Mouse (Mus musculus) erythroblast, embryonic 14.5 days (primary cell): ENCODE results near the gene Aqp1. TPM values are rescaled to one million over a fixed set of nuclear protein-coding genes. Genes with fewer than 3 reads are reported as not detected.

ENCODE experiments used
- H3K27me3 ChIP-seq: 2 replicates; pipeline ENCODE4 v1.6.1; 2012; ENCODE audit warnings: inconsistent platforms; ENCODE audit not compliant: control insufficient read depth
- H3K36me3 ChIP-seq: 2 replicates; pipeline ENCODE4 v1.6.1; 2012; ENCODE audit warnings: mild to moderate bottlenecking, inconsistent platforms; ENCODE audit not compliant: control insufficient read depth
- H3K4me1 ChIP-seq: 2 replicates; pipeline ENCODE4 v1.6.1; 2012; ENCODE audit warnings: inconsistent platforms; ENCODE audit not compliant: control insufficient read depth
- H3K4me3 ChIP-seq: replicated peaks from 2 replicates; pipeline ENCODE3; 2012; ENCODE audit warnings: moderate library complexity, mild to moderate bottlenecking, inconsistent platforms
- H3K9me3 ChIP-seq: 2 replicates; pipeline ENCODE4 v1.6.1; 2012; ENCODE audit warnings: low read length, inconsistent platforms, mixed read lengths; ENCODE audit not compliant: control insufficient read depth
- GATA1 ChIP-seq: IDR thresholded peaks from 2 replicates; pipeline ENCODE4 v1.6.1; 2012; ENCODE audit warnings: low read length, inconsistent platforms, mixed read lengths
- TAL1 ChIP-seq: IDR thresholded peaks from 3 replicates; pipeline ENCODE4 v1.6.1; 2012; ENCODE audit warnings: low read length, inconsistent platforms, mixed read lengths
- polyA plus RNA-seq: library from polyadenylated mRNA; stranded (reverse); fragments of >175 nt; gene quantifications from 2 replicates; pipeline ENCODE4 v1.2.3, GENCODE M21; 2012

Aqp1 gene
- polyA plus RNA-seq, 1 experiment = 7.5 TPM

DNA sequence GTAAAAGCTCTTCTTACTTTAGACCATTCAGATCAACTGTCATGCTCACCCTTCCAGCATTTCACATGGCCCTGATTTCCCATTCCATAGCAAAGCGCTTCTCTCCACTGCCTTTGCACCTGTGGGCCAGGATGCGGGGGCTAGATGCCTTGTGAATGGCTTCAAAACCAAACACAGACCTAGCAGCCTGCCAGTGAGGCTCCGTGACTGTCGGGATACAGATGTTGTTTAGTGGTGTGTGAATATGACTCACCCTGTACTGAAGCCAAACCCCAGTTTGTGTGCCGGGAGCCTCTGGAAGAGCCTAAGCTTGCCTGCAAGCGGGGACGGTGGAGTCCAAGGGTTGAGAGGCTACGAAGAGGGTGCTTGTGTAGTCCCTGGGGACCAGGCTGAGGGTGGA, 21.6 kb upstream of the Aqp1 start:
- no peaks in the 10 kb centered on the region for H3K9me3 ChIP-seq
- peaks cover 58% of the 10 kb centered on the region for H3K4me1 ChIP-seq
- H3K27me3 ChIP-seq = no peaks in the 10 kb centered on the region
- TF ChIP-seq GATA1 = no peak
- TF ChIP-seq TAL1 = no peak
- no peak overlapping the region for H3K4me3 ChIP-seq
- H3K36me3 ChIP-seq = no peaks in the 10 kb centered on the region

DNA sequence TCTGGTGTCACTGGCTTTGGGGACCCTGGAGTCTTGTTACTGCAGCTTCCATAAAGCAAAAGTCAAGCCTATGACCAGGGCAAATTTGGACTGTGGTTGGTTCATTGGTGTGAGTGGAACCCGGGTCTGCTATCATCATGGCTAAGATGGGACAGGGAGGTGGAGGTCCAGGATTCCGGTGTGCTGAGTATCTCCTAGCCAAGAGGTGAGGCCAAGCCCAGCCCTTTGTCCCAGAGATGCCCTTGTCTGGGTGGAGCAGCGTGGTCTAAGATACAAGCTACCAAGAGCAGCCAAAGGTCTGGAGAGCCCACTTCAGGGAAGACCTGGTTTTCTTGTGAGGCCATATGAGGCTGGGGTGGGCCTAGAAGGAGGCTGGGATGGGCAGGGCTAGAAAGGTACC, 17.6 kb upstream of the Aqp1 start:
- no peaks in the 10 kb centered on the region for H3K9me3 ChIP-seq
- no peaks in the 10 kb centered on the region for H3K36me3 ChIP-seq
- peaks cover 75% of the 10 kb centered on the region for H3K4me1 ChIP-seq
- TF ChIP-seq TAL1 (no peak), GATA1 (no peak)
- no peaks in the 10 kb centered on the region for H3K27me3 ChIP-seq
- H3K4me3 ChIP-seq = no peak overlapping the region

DNA sequence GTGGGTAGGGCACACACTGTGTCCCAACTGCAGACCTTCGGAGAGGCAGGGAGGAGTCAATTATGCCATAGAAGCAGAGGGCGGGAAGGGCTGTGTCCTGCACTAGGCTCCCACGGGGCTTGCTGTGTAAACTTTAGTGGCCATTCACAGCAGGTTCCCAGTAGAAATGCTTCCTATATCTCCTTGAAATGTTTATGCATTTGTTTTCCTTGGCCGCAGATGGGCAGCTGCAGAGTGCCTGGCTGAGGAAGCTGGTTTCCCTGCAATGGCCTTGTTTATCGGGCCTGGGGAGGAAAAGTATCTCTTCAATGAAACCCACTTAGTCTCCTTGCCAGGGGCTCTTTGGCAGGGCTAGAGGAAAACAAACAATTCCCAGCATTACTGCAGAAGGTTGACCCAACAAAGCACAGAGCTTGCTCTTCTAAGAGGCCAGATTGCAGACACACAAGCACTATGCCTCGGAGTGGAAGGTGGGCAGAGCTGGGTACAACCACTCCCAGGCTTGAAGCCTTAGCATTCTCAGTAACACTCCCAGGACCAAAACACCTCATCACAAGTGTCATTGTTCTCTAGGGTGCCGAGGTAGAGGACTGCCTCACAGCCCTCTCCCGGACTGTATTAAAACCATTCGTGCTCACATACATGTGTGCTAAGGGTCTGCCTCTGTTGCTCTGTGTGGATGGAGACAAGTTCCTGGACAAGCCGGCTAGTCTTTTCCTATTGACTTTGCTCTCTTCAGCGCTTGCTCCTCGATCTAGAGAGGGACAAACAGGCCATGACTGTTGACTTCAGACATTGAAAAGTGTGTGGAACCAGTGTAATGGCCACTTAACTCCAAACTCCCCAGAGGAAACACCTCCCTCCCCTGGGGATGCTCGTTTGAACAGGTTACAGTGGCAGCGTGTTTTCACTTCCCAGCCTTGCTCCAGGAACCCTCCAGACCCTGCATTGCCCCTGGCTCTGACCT, 16.4 kb upstream of the Aqp1 start:
- no peak overlapping the region for H3K4me3 ChIP-seq
- H3K27me3 ChIP-seq = no peaks in the 10 kb centered on the region
- H3K4me1 ChIP-seq = peaks cover 75% of the 10 kb centered on the region
- no peaks in the 10 kb centered on the region for H3K9me3 ChIP-seq
- H3K36me3 ChIP-seq = no peaks in the 10 kb centered on the region
- TF ChIP-seq GATA1 = no peak
- no peak for TF ChIP-seq TAL1

DNA sequence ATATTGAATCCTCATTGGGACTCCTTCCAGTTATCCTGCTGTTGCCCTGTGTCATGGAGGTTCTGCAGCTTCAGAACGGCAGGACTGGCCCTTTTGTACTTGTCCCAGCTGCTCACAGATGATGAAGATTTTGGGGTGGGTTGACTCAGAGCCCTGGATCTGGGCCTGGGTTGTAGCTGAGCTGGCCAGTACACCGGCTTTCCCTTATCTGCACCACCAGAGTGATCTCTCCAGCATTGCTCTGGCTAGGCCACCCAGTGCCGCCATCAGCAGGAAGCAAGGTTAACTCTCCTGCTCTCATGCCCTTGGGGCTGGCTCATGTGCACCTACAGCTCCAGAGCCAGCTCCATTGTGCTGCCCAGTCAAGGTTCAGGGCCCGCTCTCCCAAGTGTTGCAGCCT, 15.3 kb upstream of the Aqp1 start:
- TF ChIP-seq GATA1 (no peak), TAL1 (no peak)
- H3K27me3 ChIP-seq = no peaks in the 10 kb centered on the region
- no peak overlapping the region for H3K4me3 ChIP-seq
- H3K9me3 ChIP-seq = no peaks in the 10 kb centered on the region
- H3K36me3 ChIP-seq = no peaks in the 10 kb centered on the region
- H3K4me1 ChIP-seq = peaks cover 82% of the 10 kb centered on the region

DNA sequence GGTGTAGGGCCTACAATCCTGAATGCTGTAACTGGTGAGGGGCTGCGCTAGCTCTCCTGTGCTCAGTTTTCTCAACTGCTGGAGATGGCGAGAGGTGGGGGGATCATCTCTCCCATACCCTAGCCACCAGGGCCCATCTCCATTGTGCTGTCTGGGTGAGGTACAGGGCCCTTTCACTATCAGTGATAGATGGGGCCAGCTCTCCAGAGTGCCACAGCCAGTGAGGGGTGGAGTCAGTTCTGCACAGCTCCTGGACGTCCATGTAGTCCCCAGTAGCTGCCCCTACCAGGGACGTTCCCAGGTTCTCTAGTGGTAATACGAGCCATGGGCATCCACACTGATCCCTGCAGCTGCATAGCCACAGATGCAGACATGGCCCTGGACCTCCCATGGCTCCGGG, 14.7 kb upstream of the Aqp1 start:
- Histone ChIP-seq H3K9me3 (no peaks in the 10 kb centered on the region), H3K27me3 (no peaks in the 10 kb centered on the region), H3K4me3 (peak overlapping the region; percentile 26), H3K36me3 (no peaks in the 10 kb centered on the region), H3K4me1 (peaks cover 89% of the 10 kb centered on the region)
- TF ChIP-seq GATA1 = no peak
- TF ChIP-seq TAL1 = no peak

DNA sequence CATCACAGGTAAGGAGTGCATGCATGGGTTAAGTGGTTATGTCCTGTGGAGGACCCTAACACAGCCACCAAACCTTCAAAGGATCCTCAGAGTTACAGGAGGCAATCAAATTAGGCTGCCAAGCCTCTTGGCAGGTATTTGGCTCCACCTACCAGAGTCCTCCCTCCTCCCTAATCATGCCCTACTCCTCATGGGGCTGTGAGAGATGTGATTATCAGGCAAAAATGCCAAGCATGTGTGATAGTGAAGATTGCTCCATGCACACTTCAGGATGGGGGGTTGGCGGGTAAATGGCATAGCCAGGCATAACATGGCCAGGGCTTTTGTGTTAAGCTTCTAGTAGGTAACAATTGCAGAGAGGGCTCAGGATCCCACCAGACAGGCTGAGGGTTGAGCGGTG, 13.3 kb upstream of the Aqp1 start:
- peak overlapping the region; percentile 57 for H3K4me3 ChIP-seq

DNA sequence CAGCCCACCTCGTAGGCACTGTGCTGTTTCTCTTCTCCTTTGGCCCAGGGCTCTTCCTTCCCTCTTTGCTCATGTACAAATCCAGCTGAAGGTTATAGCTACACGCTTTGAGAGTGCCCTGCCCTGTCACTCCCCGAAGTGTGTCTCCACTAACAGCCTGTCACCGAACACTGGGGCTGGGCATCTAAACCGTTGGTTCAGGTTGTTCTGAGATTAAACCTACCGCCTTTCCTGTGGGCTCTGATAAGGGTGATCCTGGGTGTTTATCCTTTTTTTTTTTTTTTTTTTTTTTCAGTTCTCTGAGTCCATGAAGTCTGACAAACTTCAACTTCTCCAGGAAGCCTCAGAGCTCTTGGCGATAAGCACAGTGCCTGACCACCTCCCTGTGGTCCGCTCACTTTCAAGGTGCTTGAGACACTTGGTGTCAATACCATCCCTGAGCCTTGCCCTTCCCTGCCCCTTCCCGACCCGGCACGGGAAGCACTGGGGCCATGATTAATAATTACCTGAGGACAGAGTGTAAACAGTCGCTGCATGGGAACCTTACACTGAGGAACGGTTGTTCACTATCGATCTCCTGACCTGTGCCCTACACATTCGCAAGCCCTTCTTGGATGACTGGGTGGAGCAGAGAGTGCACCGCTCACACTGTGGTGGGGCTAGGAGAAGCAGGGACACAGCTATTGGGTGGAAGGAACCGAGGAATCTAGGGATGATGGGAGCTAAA, 12.2 kb upstream of the Aqp1 start:
- H3K4me3 ChIP-seq = peak overlapping the region; percentile 57
- H3K36me3 ChIP-seq = no peaks in the 10 kb centered on the region
- H3K27me3 ChIP-seq = no peaks in the 10 kb centered on the region
- peaks cover 92% of the 10 kb centered on the region for H3K4me1 ChIP-seq
- H3K9me3 ChIP-seq = no peaks in the 10 kb centered on the region
- TF ChIP-seq TAL1 (peak; percentile 62), GATA1 (peak; percentile 57)

More for the DNA sequence above, 13.3 kb upstream of the Aqp1 start:
- no peaks in the 10 kb centered on the region for H3K9me3 ChIP-seq
- H3K36me3 ChIP-seq = no peaks in the 10 kb centered on the region
- TF ChIP-seq TAL1 = no peak
- TF ChIP-seq GATA1 = no peak; the same call in 1 of the 2 replicates
- H3K27me3 ChIP-seq = no peaks in the 10 kb centered on the region
- peaks cover 100% of the 10 kb centered on the region for H3K4me1 ChIP-seq

DNA sequence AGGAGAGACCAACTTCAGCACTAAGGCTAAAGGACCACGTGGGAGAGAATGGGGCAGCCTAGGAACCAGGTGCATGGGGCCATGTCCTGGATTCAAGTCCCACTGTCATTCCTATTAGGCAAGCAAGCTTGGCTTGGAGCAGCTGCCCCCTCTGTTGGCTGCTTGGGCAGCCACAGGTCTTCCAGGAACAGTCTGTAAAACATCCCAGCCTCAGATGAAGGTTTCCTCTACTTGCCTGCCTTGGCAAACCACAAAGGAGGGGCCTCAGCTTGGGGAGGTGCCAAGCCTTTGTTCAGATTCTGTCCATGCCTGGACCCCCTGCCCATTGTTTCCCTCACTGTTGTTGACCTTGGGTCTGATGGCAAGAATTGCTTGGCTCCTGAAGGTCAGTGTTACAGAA, 11.4 kb upstream of the Aqp1 start:
- peaks cover 89% of the 10 kb centered on the region for H3K4me1 ChIP-seq
- no peaks in the 10 kb centered on the region for H3K36me3 ChIP-seq
- no peak for TF ChIP-seq TAL1
- no peak for TF ChIP-seq GATA1
- H3K4me3 ChIP-seq = peak overlapping the region; percentile 57
- no peaks in the 10 kb centered on the region for H3K27me3 ChIP-seq
- H3K9me3 ChIP-seq = no peaks in the 10 kb centered on the region

DNA sequence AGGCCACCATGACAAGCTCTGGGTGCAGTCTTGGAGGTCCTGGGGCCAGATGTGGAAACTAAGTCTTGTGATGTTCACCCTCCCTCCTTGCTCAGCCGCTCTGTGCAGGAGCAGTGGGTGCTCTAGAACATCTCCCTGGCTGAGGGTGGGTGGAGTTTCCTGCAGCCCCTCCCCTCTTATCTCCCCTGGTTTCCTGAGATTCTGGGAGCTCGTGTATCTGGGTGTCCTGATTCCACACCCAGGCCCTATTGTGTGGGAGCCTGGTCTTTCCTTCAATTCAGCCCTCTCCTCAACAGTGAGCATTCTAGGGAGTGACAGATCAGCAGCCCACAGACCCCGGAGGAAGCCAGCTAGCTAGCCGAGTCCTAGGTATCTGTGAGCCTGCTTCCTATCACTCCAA, 9.9 kb upstream of the Aqp1 start:
- H3K4me3 ChIP-seq = no peak overlapping the region
- H3K4me1 ChIP-seq = peaks cover 77% of the 10 kb centered on the region
- TF ChIP-seq TAL1 = no peak
- no peak for TF ChIP-seq GATA1

More for the DNA sequence above, 9.9 kb upstream of the Aqp1 start:
- H3K27me3 ChIP-seq = 0 out of 2 replicates have a peak, but pooled peaks cover 3% of the 10 kb centered on the region
- no peaks in the 10 kb centered on the region for H3K9me3 ChIP-seq
- H3K36me3 ChIP-seq = no peaks in the 10 kb centered on the region
